31 mouse cellular contexts compared by ENCODE assay signal in the genomic region with DNA sequence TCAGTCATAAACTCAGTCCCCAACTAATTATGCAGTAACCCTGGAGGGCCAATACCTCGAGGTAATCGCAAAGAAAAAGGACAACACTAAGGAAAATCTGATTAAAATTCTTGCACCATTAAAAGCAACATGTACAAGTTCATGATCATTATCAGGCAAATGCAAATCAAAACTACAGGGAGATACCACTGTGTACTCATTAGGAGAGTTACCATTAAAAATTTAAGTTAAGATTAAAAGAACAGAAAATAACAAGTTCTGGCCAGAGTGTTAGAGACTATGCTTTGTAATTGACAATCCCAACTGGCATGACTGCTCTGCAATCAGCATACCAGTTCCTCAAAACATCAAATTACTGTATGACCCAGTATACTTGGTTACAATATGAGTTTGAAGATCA. TPM values are rescaled to one million over a fixed set of nuclear protein-coding genes. Genes with fewer than 3 reads are reported as not detected.
DNase-seq lines count a peak whose midpoint lies in the region; ATAC-seq and TF ChIP-seq lines count a peak whose summit lies in the region.
"Had no signal": no experiment of that assay in that cellular context is flagged by ENCODE, and none has a peak within 500 bp of the region (broad histone marks: within the 10 kb centered on the region; RNA-seq: fewer than 3 reads in every experiment).

No protein-coding gene starts in this region.

- H3K9ac ChIP-seq in midbrain, embryonic 14.5 days (replicated peaks; ENCODE audit: low read length), result no peak overlapping the region
- no peak overlapping the region for H3K9ac ChIP-seq in midbrain, embryonic 11.5 days (ENCODE audit: low read length)
- H3K9ac ChIP-seq in midbrain, embryonic 16.5 days (ENCODE audit: low read depth, low read length), result no peak overlapping the region
- H3K9ac ChIP-seq in midbrain, embryonic 13.5 days (replicated peaks), result no peak overlapping the region
- H3K9ac ChIP-seq: embryonic facial prominence, embryonic 13.5 days; embryonic facial prominence, embryonic 15.5 days; forebrain, embryonic 12.5 days had no signal

- H3K27ac ChIP-seq in midbrain, embryonic 14.5 days (replicated peaks; ENCODE audit: low read depth, low read length), result no peak overlapping the region
- no peak overlapping the region for H3K27ac ChIP-seq in midbrain, embryonic 11.5 days (ENCODE audit: low read depth, low read length)
- H3K27ac ChIP-seq in midbrain, embryonic 16.5 days (ENCODE audit: low read length), result no peak overlapping the region
- H3K27ac ChIP-seq in midbrain, embryonic 13.5 days, result no peak overlapping the region
- no peak overlapping the region for H3K27ac ChIP-seq in gastrocnemius, adult 2 months
- H3K27ac ChIP-seq: embryonic facial prominence, embryonic 13.5 days; embryonic facial prominence, embryonic 15.5 days; forebrain, embryonic 10.5 days; forebrain, embryonic 12.5 days had no signal

- H3K36me3 ChIP-seq in midbrain, embryonic 14.5 days (ENCODE audit: control insufficient read depth, insufficient read depth, low read length), result no peaks in the 10 kb centered on the region
- no peaks in the 10 kb centered on the region for H3K36me3 ChIP-seq in midbrain, embryonic 11.5 days (ENCODE audit: control insufficient read depth, insufficient read depth, low read length)
- no peaks in the 10 kb centered on the region for H3K36me3 ChIP-seq in midbrain, embryonic 16.5 days (ENCODE audit: control insufficient read depth, insufficient read depth, low read length)
- H3K36me3 ChIP-seq in midbrain, embryonic 13.5 days, result no peaks in the 10 kb centered on the region
- H3K36me3 ChIP-seq: embryonic facial prominence, embryonic 13.5 days; embryonic facial prominence, embryonic 15.5 days; forebrain, embryonic 10.5 days; forebrain, embryonic 12.5 days; G1E had no signal

- no peak; the same call in 1 of the 2 replicates for ATAC-seq in midbrain, embryonic 14.5 days (ENCODE audit: low FRiP score, low TSS enrichment)
- no peak for ATAC-seq in midbrain, embryonic 11.5 days (ENCODE audit: low FRiP score)
- peak; percentile 82 for ATAC-seq in midbrain, embryonic 16.5 days
- no peak for ATAC-seq in midbrain, embryonic 13.5 days
- ATAC-seq: activated CD4-positive, CD25-positive, alpha-beta regulatory T cell, adult 4 months; CD4-positive, CD25-positive, alpha-beta regulatory T cell, adult 4 months; forebrain, embryonic 14.5 days; forebrain, embryonic 16.5 days; Patski had no signal

- H3K4me1 ChIP-seq in midbrain, embryonic 14.5 days (ENCODE audit: control insufficient read depth, insufficient read depth, low read length), result no peaks in the 10 kb centered on the region
- no peaks in the 10 kb centered on the region for H3K4me1 ChIP-seq in midbrain, embryonic 11.5 days (ENCODE audit: control insufficient read depth, insufficient read depth, low read length)
- H3K4me1 ChIP-seq in midbrain, embryonic 16.5 days (ENCODE audit: control insufficient read depth, insufficient read depth, low read length), result no peaks in the 10 kb centered on the region
- H3K4me1 ChIP-seq in midbrain, embryonic 13.5 days (replicated peaks), result no peaks in the 10 kb centered on the region
- H3K4me1 ChIP-seq: embryonic facial prominence, embryonic 13.5 days; embryonic facial prominence, embryonic 15.5 days; forebrain, embryonic 10.5 days; forebrain, embryonic 12.5 days had no signal

- TF ChIP-seq CTCF in gastrocnemius, adult 2 months (IDR thresholded peaks at IDR 0.05), result no peak

- peak; percentile 2 for DNase-seq in midbrain, embryonic 14.5 days
- DNase-seq in midbrain, embryonic 11.5 days (ENCODE audit: low spot score, missing footprints), result no peak
- DNase-seq in gastrocnemius, adult 2 months, result no peak
- DNase-seq: adrenal gland, adult 8-10 months; adrenal gland, postnatal 14 days; adrenal gland, postnatal 36 days; B cell, adult 2 months; cerebellum, adult 11 months; cerebellum, adult 18-20 months; cerebellum, adult 8-10 months; cerebellum, adult 9-11 months; cerebellum, postnatal 14 days; cerebellum, postnatal 36 days; embryo, embryonic 11 days had no signal

- no peaks in the 10 kb centered on the region for H3K9me3 ChIP-seq in midbrain, embryonic 14.5 days (ENCODE audit: control insufficient read depth, low read length)
- H3K9me3 ChIP-seq in midbrain, embryonic 11.5 days (ENCODE audit: control insufficient read depth, low read length), result no peaks in the 10 kb centered on the region
- H3K9me3 ChIP-seq in midbrain, embryonic 16.5 days (replicated peaks; ENCODE audit: control insufficient read depth, low read length, poor library complexity, severe bottlenecking), result no peaks in the 10 kb centered on the region
- no peaks in the 10 kb centered on the region for H3K9me3 ChIP-seq in midbrain, embryonic 13.5 days
- H3K9me3 ChIP-seq: embryonic facial prominence, embryonic 13.5 days; embryonic facial prominence, embryonic 15.5 days; forebrain, embryonic 10.5 days; forebrain, embryonic 12.5 days; G1E had no signal

- H3K27me3 ChIP-seq in midbrain, embryonic 14.5 days (ENCODE audit: control insufficient read depth, insufficient read depth, low read length), result no peaks in the 10 kb centered on the region
- H3K27me3 ChIP-seq in midbrain, embryonic 11.5 days (ENCODE audit: control insufficient read depth, insufficient read depth, low read length), result no peaks in the 10 kb centered on the region
- H3K27me3 ChIP-seq in midbrain, embryonic 16.5 days (ENCODE audit: control insufficient read depth, insufficient read depth, low read depth, low read length), result no peaks in the 10 kb centered on the region
- H3K27me3 ChIP-seq in midbrain, embryonic 13.5 days, result no peaks in the 10 kb centered on the region
- H3K27me3 ChIP-seq: embryonic facial prominence, embryonic 13.5 days; embryonic facial prominence, embryonic 15.5 days; forebrain, embryonic 12.5 days had no signal

- intact Hi-C loops in gastrocnemius, adult 2 months (cut with DNase I), result no loop called here

- 64% methylated on average over 2 of the region's 2 CpGs for WGBS in midbrain, embryonic 14.5 days
- 88% methylated on average over 2 of the region's 2 CpGs for whole genome bisulfite sequencing in midbrain, embryonic 11.5 days
- WGBS in midbrain, embryonic 16.5 days, result 63% methylated on average over 2 of the region's 2 CpGs
- WGBS in midbrain, embryonic 13.5 days, result 70% methylated on average over 2 of the region's 2 CpGs

- no peak overlapping the region for H3K4me3 ChIP-seq in midbrain, embryonic 14.5 days (replicated peaks; ENCODE audit: low read depth, low read length)
- no peak overlapping the region for H3K4me3 ChIP-seq in midbrain, embryonic 11.5 days (ENCODE audit: low read depth, low read length)
- no peak overlapping the region for H3K4me3 ChIP-seq in midbrain, embryonic 16.5 days (ENCODE audit: low read depth, low read length)
- no peak overlapping the region for H3K4me3 ChIP-seq in midbrain, embryonic 13.5 days (replicated peaks)
- H3K4me3 ChIP-seq in gastrocnemius, adult 2 months, result no peak overlapping the region
- H3K4me3 ChIP-seq: embryonic facial prominence, embryonic 13.5 days; embryonic facial prominence, embryonic 15.5 days; erythroblast, embryonic 14.5 days; forebrain, embryonic 10.5 days; forebrain, embryonic 12.5 days had no signal

- H3K4me2 ChIP-seq in midbrain, embryonic 14.5 days (ENCODE audit: low read length), result no peak overlapping the region
- H3K4me2 ChIP-seq in midbrain, embryonic 11.5 days, result no peak overlapping the region
- no peak overlapping the region for H3K4me2 ChIP-seq in midbrain, embryonic 16.5 days (ENCODE audit: low read length)
- H3K4me2 ChIP-seq in midbrain, embryonic 13.5 days (replicated peaks), result no peak overlapping the region
- H3K4me2 ChIP-seq: embryonic facial prominence, embryonic 13.5 days; embryonic facial prominence, embryonic 15.5 days; forebrain, embryonic 12.5 days had no signal

RNA-seq across cellular contexts. Expression of a gene that starts 0.7 kb away (rescaled TPM):
- 0.14 and 0.69 TPM in 2 replicates for polyA plus RNA-seq in midbrain, embryonic 14.5 days (2014; fragmentation: Nextera tagmentation; extraction: Ambion mirVana)
- polyA plus RNA-seq in midbrain, embryonic 11.5 days (2014; fragmentation: Nextera tagmentation; extraction: Ambion mirVana), result 0.07 TPM in 2 replicates
- 0.19 and 0.21 TPM in 2 replicates for polyA plus RNA-seq in midbrain, embryonic 16.5 days (2015; fragmentation: Nextera tagmentation; extraction: Ambion mirVana)
- polyA plus RNA-seq in midbrain, embryonic 13.5 days (2015; fragmentation: Nextera tagmentation; extraction: Ambion mirVana), result 0.13 and 0.21 TPM in 2 replicates
- total RNA-seq in gastrocnemius, adult 2 months (2021), result not detected
- total RNA-seq: adrenal gland, adult 18-20 months; adrenal gland, postnatal 14 days; adrenal gland, postnatal 36 days; CH12.LX; common myeloid progenitor, adult 5-6 weeks had no signal
- polyA plus RNA-seq: CD4-positive, CD25-positive, alpha-beta regulatory T cell, adult 4 months; embryonic facial prominence, embryonic 11.5 days; erythroblast, embryonic 14.5 days; forebrain, embryonic 12.5 days; forebrain, embryonic 14.5 days; G1E; Patski had no signal

RNA-seq across cellular contexts. Expression of a gene that starts 8.8 kb away (rescaled TPM):
- not detected in 2 replicates for polyA plus RNA-seq in midbrain, embryonic 14.5 days (2014; fragmentation: Nextera tagmentation; extraction: Ambion mirVana)
- polyA plus RNA-seq in midbrain, embryonic 11.5 days (2014; fragmentation: Nextera tagmentation; extraction: Ambion mirVana), result not detected in 2 replicates
- not detected in 2 replicates for polyA plus RNA-seq in midbrain, embryonic 16.5 days (2015; fragmentation: Nextera tagmentation; extraction: Ambion mirVana)
- not detected in 2 replicates for polyA plus RNA-seq in midbrain, embryonic 13.5 days (2015; fragmentation: Nextera tagmentation; extraction: Ambion mirVana)
- not detected for total RNA-seq in gastrocnemius, adult 2 months (2021)
- total RNA-seq: adrenal gland, adult 18-20 months; adrenal gland, adult 8-10 months; adrenal gland, postnatal 14 days; adrenal gland, postnatal 36 days; CH12.LX; common myeloid progenitor, adult 5-6 weeks had no signal
- polyA plus RNA-seq: activated CD4-positive, CD25-positive, alpha-beta regulatory T cell, adult 4 months; CD4-positive, CD25-positive, alpha-beta regulatory T cell, adult 4 months; embryonic facial prominence, embryonic 11.5 days; embryonic facial prominence, embryonic 13.5 days; erythroblast, embryonic 14.5 days; forebrain, embryonic 10.5 days; forebrain, embryonic 12.5 days; forebrain, embryonic 14.5 days; forebrain, embryonic 16.5 days; G1E; Patski had no signal

RNA-seq across cellular contexts. Expression of a gene that starts 25.3 kb away (rescaled TPM):
- polyA plus RNA-seq in midbrain, embryonic 14.5 days (2014; fragmentation: Nextera tagmentation; extraction: Ambion mirVana), result not detected in 2 replicates
- not detected in 2 replicates for polyA plus RNA-seq in midbrain, embryonic 11.5 days (2014; fragmentation: Nextera tagmentation; extraction: Ambion mirVana)
- not detected in 2 replicates for polyA plus RNA-seq in midbrain, embryonic 16.5 days (2015; fragmentation: Nextera tagmentation; extraction: Ambion mirVana)
- polyA plus RNA-seq in midbrain, embryonic 13.5 days (2015; fragmentation: Nextera tagmentation; extraction: Ambion mirVana), result not detected in 2 replicates
- not detected for total RNA-seq in gastrocnemius, adult 2 months (2021)
- total RNA-seq: adrenal gland, adult 18-20 months; adrenal gland, adult 8-10 months; adrenal gland, postnatal 14 days; adrenal gland, postnatal 36 days; CH12.LX; common myeloid progenitor, adult 5-6 weeks; G1E had no signal
- polyA plus RNA-seq: activated CD4-positive, CD25-positive, alpha-beta regulatory T cell, adult 4 months; CD4-positive, CD25-positive, alpha-beta regulatory T cell, adult 4 months; embryonic facial prominence, embryonic 11.5 days; embryonic facial prominence, embryonic 13.5 days; erythroblast, embryonic 14.5 days; forebrain, embryonic 10.5 days; forebrain, embryonic 12.5 days; forebrain, embryonic 14.5 days; forebrain, embryonic 16.5 days; G1E; Patski had no signal

RNA-seq across cellular contexts. Expression of a gene that starts 31.8 kb away (rescaled TPM):
- 0.08 TPM in 1 of 2 replicates, not detected in the other for polyA plus RNA-seq in midbrain, embryonic 14.5 days (2014; fragmentation: Nextera tagmentation; extraction: Ambion mirVana)
- not detected in 2 replicates for polyA plus RNA-seq in midbrain, embryonic 11.5 days (2014; fragmentation: Nextera tagmentation; extraction: Ambion mirVana)
- polyA plus RNA-seq in midbrain, embryonic 16.5 days (2015; fragmentation: Nextera tagmentation; extraction: Ambion mirVana), result 0.19 TPM in 1 of 2 replicates, not detected in the other
- polyA plus RNA-seq in midbrain, embryonic 13.5 days (2015; fragmentation: Nextera tagmentation; extraction: Ambion mirVana), result not detected in 2 replicates
- total RNA-seq in gastrocnemius, adult 2 months (2021), result not detected
- total RNA-seq: adrenal gland, adult 18-20 months; adrenal gland, adult 8-10 months; adrenal gland, postnatal 14 days; adrenal gland, postnatal 36 days; CH12.LX; common myeloid progenitor, adult 5-6 weeks had no signal
- polyA plus RNA-seq: activated CD4-positive, CD25-positive, alpha-beta regulatory T cell, adult 4 months; CD4-positive, CD25-positive, alpha-beta regulatory T cell, adult 4 months; embryonic facial prominence, embryonic 11.5 days; embryonic facial prominence, embryonic 13.5 days; erythroblast, embryonic 14.5 days; forebrain, embryonic 10.5 days; forebrain, embryonic 12.5 days; forebrain, embryonic 14.5 days; forebrain, embryonic 16.5 days; G1E had no signal

RNA-seq across cellular contexts. Expression of a gene that starts 32.1 kb away (rescaled TPM):
- not detected in 2 replicates for polyA plus RNA-seq in midbrain, embryonic 14.5 days (2014; fragmentation: Nextera tagmentation; extraction: Ambion mirVana)
- not detected in 2 replicates for polyA plus RNA-seq in midbrain, embryonic 11.5 days (2014; fragmentation: Nextera tagmentation; extraction: Ambion mirVana)
- not detected in 2 replicates for polyA plus RNA-seq in midbrain, embryonic 16.5 days (2015; fragmentation: Nextera tagmentation; extraction: Ambion mirVana)
- polyA plus RNA-seq in midbrain, embryonic 13.5 days (2015; fragmentation: Nextera tagmentation; extraction: Ambion mirVana), result not detected in 2 replicates
- total RNA-seq in gastrocnemius, adult 2 months (2021), result not detected
- total RNA-seq: adrenal gland, adult 18-20 months; adrenal gland, adult 8-10 months; adrenal gland, postnatal 14 days; adrenal gland, postnatal 36 days; common myeloid progenitor, adult 5-6 weeks had no signal
- polyA plus RNA-seq: activated CD4-positive, CD25-positive, alpha-beta regulatory T cell, adult 4 months; CD4-positive, CD25-positive, alpha-beta regulatory T cell, adult 4 months; embryonic facial prominence, embryonic 11.5 days; embryonic facial prominence, embryonic 13.5 days; embryonic facial prominence, embryonic 15.5 days; erythroblast, embryonic 14.5 days; forebrain, embryonic 10.5 days; forebrain, embryonic 12.5 days; forebrain, embryonic 14.5 days; forebrain, embryonic 16.5 days; G1E; Patski had no signal
